Mouse (Mus musculus) right cerebral cortex, adult 2 months (tissue): ENCODE measurements at regions not wholly inside any gene's neighbourhood (a gene's known extent, or its start where the extent isn't known, plus 50 kb on each side); places are given as distances from the start of the nearest gene placed in this dataset.

Experiments
- DNase-seq, 2 experiments: peaks; one replicate each; pipeline ENCODE4 v3.0.0; 2021 to 2022; ENCODE audit warnings: low spot score in 2 of 2

- no peak for DNase-seq
Measured at GRCm38 (mm10) chr2:148107607-148108115, 60.9 kb upstream of the Foxa2 start.

GRCm38 (mm10) chr2:148110149-148110548 is 63.4 kb upstream of the Foxa2 start:
- no peak for DNase-seq

GRCm38 (mm10) chr2:148111889-148112288 is 65.1 kb upstream of the Foxa2 start:
- DNase-seq, result peak; percentile 26 to 31

- DNase-seq, result no peak
Measured at GRCm38 (mm10) chr2:148113184-148113583, 66.4 kb upstream of the Foxa2 start.

- no peak for DNase-seq
Measured at GRCm38 (mm10) chr2:148114600-148114999, 67.8 kb upstream of the Foxa2 start.

GRCm38 (mm10) chr2:148116033-148116790 is 69.4 kb upstream of the Foxa2 start:
- no peak for DNase-seq

GRCm38 (mm10) chr2:148117420-148117819 is 70.7 kb upstream of the Foxa2 start:
- DNase-seq, result no peak

- peak; percentile 54 to 66 for DNase-seq
Measured at GRCm38 (mm10) chr2:148121885-148122876, 75.4 kb upstream of the Foxa2 start.

GRCm38 (mm10) chr2:148123780-148124179 is 77.0 kb upstream of the Foxa2 start:
- no peak for DNase-seq

- DNase-seq, result no peak
Measured at GRCm38 (mm10) chr2:148133811-148134210, 87.0 kb upstream of the Foxa2 start.

GRCm38 (mm10) chr2:148141936-148142335 is 95.2 kb upstream of the Foxa2 start:
- DNase-seq, result peak in 1 of 2 experiments; percentile 35

- no peak for DNase-seq
Measured at GRCm38 (mm10) chr2:148144816-148145215, 98.0 kb upstream of the Foxa2 start.

GRCm38 (mm10) chr2:148148272-148148671 is 101.5 kb upstream of the Foxa2 start:
- DNase-seq, result no peak

- no peak for DNase-seq
Measured at GRCm38 (mm10) chr2:148149426-148149825, 102.7 kb upstream of the Foxa2 start.

GRCm38 (mm10) chr2:148153513-148154271 is 106.9 kb upstream of the Foxa2 start:
- DNase-seq, result no peak

GRCm38 (mm10) chr2:148156122-148156521 is 109.4 kb upstream of the Foxa2 start:
- DNase-seq, result no peak

GRCm38 (mm10) chr2:148159028-148159600 is 112.3 kb upstream of the Foxa2 start:
- no peak for DNase-seq

- no peak for DNase-seq
Measured at GRCm38 (mm10) chr2:148160997-148161396, 114.2 kb upstream of the Foxa2 start.

- no peak for DNase-seq
Measured at GRCm38 (mm10) chr2:148161966-148162365, 115.2 kb upstream of the Foxa2 start.

GRCm38 (mm10) chr2:148162562-148162961 is 115.8 kb upstream of the Foxa2 start:
- no peak for DNase-seq

GRCm38 (mm10) chr2:148171113-148171512 is 124.3 kb upstream of the Foxa2 start:
- no peak for DNase-seq
